Mouse (Mus musculus): ENCODE data around the gene Synpo2.

- no peak for TF ChIP-seq CTCF (IDR thresholded peaks at IDR 0.05)
- TF ChIP-seq EP300 (IDR thresholded peaks at IDR 0.05) = no peak
Measured at GRCm38 (mm10) chr3:123190329-123190728, 45.6 kb downstream of the Synpo2 start.

Data from lung, postnatal 0 days (tissue).